ENCODE assay signal across 8 mouse cellular contexts in the genomic region with DNA sequence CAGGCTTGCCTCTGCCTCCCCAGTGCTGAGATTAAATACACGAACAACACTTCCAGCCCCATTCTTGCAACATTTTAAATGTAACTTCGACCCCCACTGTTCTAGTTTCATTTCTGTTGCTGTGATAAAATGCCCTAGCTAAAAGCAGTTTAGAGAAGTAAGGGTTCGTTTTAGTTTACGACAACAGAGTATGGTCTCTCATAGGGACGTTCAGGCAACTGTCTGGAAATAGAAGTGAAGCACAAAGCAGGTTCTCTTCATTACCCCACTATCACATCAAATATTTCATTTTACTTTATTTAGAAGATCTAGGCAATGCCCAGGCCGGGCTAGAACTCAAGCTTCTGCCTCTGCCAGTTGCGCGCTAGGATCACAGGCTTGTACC. TPM values are rescaled to one million over a fixed set of nuclear protein-coding genes. Genes with fewer than 3 reads are reported as not detected.
DNase-seq lines count a peak whose midpoint lies in the region; ATAC-seq and TF ChIP-seq lines count a peak whose summit lies in the region.

No protein-coding gene starts in this region.

- intact Hi-C loops in heart, postnatal 14 days (cut with DNase I) = loop anchor here (5.0 kb wide), 2 partner anchors 50 to 90 kb away; a partner anchor contains a TSS

- ATAC-seq in heart, embryonic 15.5 days (replicated peaks; ENCODE audit: insufficient number of reproducible peaks, insufficient read depth, low FRiP score, low read depth) = no peak
- ATAC-seq in G1E (ENCODE audit: extremely low read depth, insufficient number of reproducible peaks, low FRiP score, poor library complexity, severe bottlenecking) = no peak
- no peak for ATAC-seq in hindbrain, embryonic 14.5 days (ENCODE audit: low FRiP score)
- ATAC-seq in midbrain, embryonic 13.5 days = no peak
- ATAC-seq in granulocyte monocyte progenitor cell, adult 5-6 weeks (replicated peaks; ENCODE audit: poor library complexity, severe bottlenecking) = no peak

- no peak for DNase-seq in heart, postnatal 14 days
- no peak for DNase-seq in G1E (ENCODE audit: low spot score)
- DNase-seq in hindbrain, embryonic 14.5 days (ENCODE audit: low spot score) = no peak
- no peak for DNase-seq in adrenal gland, postnatal 10 days
- DNase-seq in cerebellum, postnatal 25 days = no peak

- H3K36me3 ChIP-seq in heart, embryonic 15.5 days = peaks cover 9% of the 10 kb centered on the region
- peaks cover 42% of the 10 kb centered on the region for H3K36me3 ChIP-seq in G1E (replicated peaks)
- H3K36me3 ChIP-seq in hindbrain, embryonic 14.5 days (replicated peaks; ENCODE audit: control insufficient read depth, insufficient read depth) = peaks cover 22% of the 10 kb centered on the region
- H3K36me3 ChIP-seq in midbrain, embryonic 13.5 days = peaks cover 22% of the 10 kb centered on the region

- 31% methylated on average over 8 of the region's 8 CpGs for WGBS in heart, embryonic 15.5 days
- 38% methylated on average over 8 of the region's 8 CpGs for WGBS in hindbrain, embryonic 14.5 days
- WGBS in midbrain, embryonic 13.5 days = 43% methylated on average over 8 of the region's 8 CpGs

- H3K9me3 ChIP-seq in heart, embryonic 15.5 days (replicated peaks) = no peaks in the 10 kb centered on the region
- H3K9me3 ChIP-seq in G1E (replicated peaks) = no peaks in the 10 kb centered on the region
- no peaks in the 10 kb centered on the region for H3K9me3 ChIP-seq in hindbrain, embryonic 14.5 days (ENCODE audit: control insufficient read depth, low read length)
- no peaks in the 10 kb centered on the region for H3K9me3 ChIP-seq in midbrain, embryonic 13.5 days

- peak overlapping the region; percentile 96 for H3K27ac ChIP-seq in heart, embryonic 15.5 days
- H3K27ac ChIP-seq in hindbrain, embryonic 14.5 days = peak overlapping the region; percentile 93
- H3K27ac ChIP-seq in midbrain, embryonic 13.5 days = peak overlapping the region; percentile 91

- H3K27me3 ChIP-seq in heart, embryonic 15.5 days = no peaks in the 10 kb centered on the region
- no peaks in the 10 kb centered on the region for H3K27me3 ChIP-seq in G1E (ENCODE audit: insufficient read depth, low read length)
- no peaks in the 10 kb centered on the region for H3K27me3 ChIP-seq in hindbrain, embryonic 14.5 days (ENCODE audit: control insufficient read depth, insufficient read depth, low read length)
- H3K27me3 ChIP-seq in midbrain, embryonic 13.5 days = no peaks in the 10 kb centered on the region

- H3K4me3 ChIP-seq in heart, embryonic 15.5 days = peak overlapping the region; percentile 91
- peak overlapping the region; percentile 98 for H3K4me3 ChIP-seq in G1E (ENCODE audit: low read depth, low read length)
- H3K4me3 ChIP-seq in hindbrain, embryonic 14.5 days (replicated peaks; ENCODE audit: low read length) = peak overlapping the region; percentile 92
- peak overlapping the region; percentile 87 for H3K4me3 ChIP-seq in midbrain, embryonic 13.5 days (replicated peaks)

- H3K4me2 ChIP-seq in heart, embryonic 15.5 days = peak overlapping the region; percentile 86
- peak overlapping the region; percentile 92 for H3K4me2 ChIP-seq in hindbrain, embryonic 14.5 days (replicated peaks)
- H3K4me2 ChIP-seq in midbrain, embryonic 13.5 days (replicated peaks) = peak overlapping the region; percentile 93

- H3K4me1 ChIP-seq in heart, embryonic 15.5 days (replicated peaks) = peaks cover 21% of the 10 kb centered on the region
- peaks cover 43% of the 10 kb centered on the region for H3K4me1 ChIP-seq in G1E (ENCODE audit: insufficient read depth, low read depth, low read length)
- peaks cover 23% of the 10 kb centered on the region for H3K4me1 ChIP-seq in hindbrain, embryonic 14.5 days (replicated peaks; ENCODE audit: control insufficient read depth, insufficient read depth, low read length)
- peaks cover 30% of the 10 kb centered on the region for H3K4me1 ChIP-seq in midbrain, embryonic 13.5 days (replicated peaks)

- H3K9ac ChIP-seq in heart, embryonic 15.5 days = peak overlapping the region; percentile 89
- peak overlapping the region; percentile 94 for H3K9ac ChIP-seq in hindbrain, embryonic 14.5 days
- peak overlapping the region; percentile 93 for H3K9ac ChIP-seq in midbrain, embryonic 13.5 days (replicated peaks)

- no peak for TF ChIP-seq CTCF in G1E (IDR thresholded peaks at IDR 0.05; ENCODE audit: low read depth, low read length)

RNA-seq across cellular contexts. Expression of a gene that starts 0.6 kb away (rescaled TPM):
- 64.4 and 82.3 TPM in 2 replicates for polyA plus RNA-seq in heart, embryonic 15.5 days (2015; fragmentation: Nextera tagmentation; extraction: Ambion mirVana)
- total RNA-seq in heart, postnatal 14 days (2021) = 10 to 100 TPM; 27.3 to 30.5 TPM
- 36.4 and 39.3 TPM in 2 replicates for total RNA-seq in G1E (2014; fragmentation: Nextera tagmentation)
- 89.5 and 107 TPM in 2 replicates for total RNA-seq in G1E (2017)
- 155 and 158 TPM in 2 replicates for polyA plus RNA-seq in G1E (2012)
- 133 TPM in 2 replicates for polyA plus RNA-seq in hindbrain, embryonic 14.5 days (2014; fragmentation: Nextera tagmentation; extraction: Ambion mirVana)
- 151 and 155 TPM in 2 replicates for polyA plus RNA-seq in midbrain, embryonic 13.5 days (2015; fragmentation: Nextera tagmentation; extraction: Ambion mirVana)
- total RNA-seq in adrenal gland, postnatal 10 days (2021) = 10 to 100 TPM; 51.5 to 57.5 TPM
- total RNA-seq in granulocyte monocyte progenitor cell, adult 5-6 weeks (2014; fragmentation: Nextera tagmentation) = 56.5 and 61.6 TPM in 2 replicates
- total RNA-seq in granulocyte monocyte progenitor cell, adult 5-6 weeks (2017) = 73.3 and 89.1 TPM in 2 replicates

RNA-seq across cellular contexts. Expression of a gene that starts 15.9 kb away (rescaled TPM):
- polyA plus RNA-seq in heart, embryonic 15.5 days (2015; fragmentation: Nextera tagmentation; extraction: Ambion mirVana) = 876 and 993 TPM in 2 replicates
- 100 to 1,000 TPM; 796 to 815 TPM for total RNA-seq in heart, postnatal 14 days (2021)
- total RNA-seq in G1E (2014; fragmentation: Nextera tagmentation) = 1.6 and 1.8 TPM in 2 replicates
- total RNA-seq in G1E (2017) = 0.22 TPM in 1 of 2 replicates, not detected in the other
- polyA plus RNA-seq in G1E (2012) = 1.5 and 2.6 TPM in 2 replicates
- 2.5 and 2.9 TPM in 2 replicates for polyA plus RNA-seq in hindbrain, embryonic 14.5 days (2014; fragmentation: Nextera tagmentation; extraction: Ambion mirVana)
- 2.3 and 2.6 TPM in 2 replicates for polyA plus RNA-seq in midbrain, embryonic 13.5 days (2015; fragmentation: Nextera tagmentation; extraction: Ambion mirVana)
- 100 to 1,000 TPM in 1 of 2 experiments, 10 to 100 TPM in 1; 37.0 to 157 TPM for total RNA-seq in adrenal gland, postnatal 10 days (2021)
- not detected in 2 replicates for total RNA-seq in granulocyte monocyte progenitor cell, adult 5-6 weeks (2014; fragmentation: Nextera tagmentation)
- total RNA-seq in granulocyte monocyte progenitor cell, adult 5-6 weeks (2017) = not detected in 2 replicates

RNA-seq across cellular contexts. Expression of a gene that starts 25.5 kb away (rescaled TPM):
- polyA plus RNA-seq in heart, embryonic 15.5 days (2015; fragmentation: Nextera tagmentation; extraction: Ambion mirVana) = 32.8 and 34.0 TPM in 2 replicates
- 10 to 100 TPM; 55.6 to 66.5 TPM for total RNA-seq in heart, postnatal 14 days (2021)
- 6.8 and 7.2 TPM in 2 replicates for total RNA-seq in G1E (2014; fragmentation: Nextera tagmentation)
- 7.9 and 8.2 TPM in 2 replicates for total RNA-seq in G1E (2017)
- polyA plus RNA-seq in G1E (2012) = 8.7 and 8.9 TPM in 2 replicates
- 26.2 and 26.8 TPM in 2 replicates for polyA plus RNA-seq in hindbrain, embryonic 14.5 days (2014; fragmentation: Nextera tagmentation; extraction: Ambion mirVana)
- polyA plus RNA-seq in midbrain, embryonic 13.5 days (2015; fragmentation: Nextera tagmentation; extraction: Ambion mirVana) = 24.9 and 26.5 TPM in 2 replicates
- total RNA-seq in adrenal gland, postnatal 10 days (2021) = 10 to 100 TPM; 65.1 to 66.5 TPM
- total RNA-seq in granulocyte monocyte progenitor cell, adult 5-6 weeks (2014; fragmentation: Nextera tagmentation) = 4.7 and 6.4 TPM in 2 replicates
- 6.5 TPM in 2 replicates for total RNA-seq in granulocyte monocyte progenitor cell, adult 5-6 weeks (2017)

RNA-seq across cellular contexts. Expression of a gene that starts 50.2 kb away (rescaled TPM):
- 6.0 and 7.6 TPM in 2 replicates for polyA plus RNA-seq in heart, embryonic 15.5 days (2015; fragmentation: Nextera tagmentation; extraction: Ambion mirVana)
- total RNA-seq in heart, postnatal 14 days (2021) = 1 to 10 TPM; 4.2 to 5.0 TPM
- total RNA-seq in G1E (2014; fragmentation: Nextera tagmentation) (32.1 and 38.3 TPM in 2 replicates), G1E (2017) (15.4 and 16.6 TPM in 2 replicates)
- 38.2 and 48.7 TPM in 2 replicates for polyA plus RNA-seq in G1E (2012)
- 4.7 TPM in 2 replicates for polyA plus RNA-seq in hindbrain, embryonic 14.5 days (2014; fragmentation: Nextera tagmentation; extraction: Ambion mirVana)
- polyA plus RNA-seq in midbrain, embryonic 13.5 days (2015; fragmentation: Nextera tagmentation; extraction: Ambion mirVana) = 6.5 and 8.2 TPM in 2 replicates
- 10 to 100 TPM in 1 of 2 experiments, 1 to 10 TPM in 1; 6.3 to 13.7 TPM for total RNA-seq in adrenal gland, postnatal 10 days (2021)
- total RNA-seq in granulocyte monocyte progenitor cell, adult 5-6 weeks (2014; fragmentation: Nextera tagmentation) = 0.73 and 2.3 TPM in 2 replicates
- 0.26 TPM in 1 of 2 replicates, not detected in the other for total RNA-seq in granulocyte monocyte progenitor cell, adult 5-6 weeks (2017)

Comparison
In these comparisons a context has a peak if more than half of its experiments do, and no peak if none do; other contexts are left out.
1. RNA of a gene that starts 15.9 kb away (total RNA-seq): 796 to 815 TPM in heart, postnatal 14 days and 37.0 to 157 TPM in adrenal gland, postnatal 10 days; 0.22 to 1.8 TPM in G1E and not detected in granulocyte monocyte progenitor cell, adult 5-6 weeks; every median in the first group is over 10 times any median in the second.
2. RNA of a gene that starts 25.5 kb away (total RNA-seq): 65.1 to 66.5 TPM in adrenal gland, postnatal 10 days and 55.6 to 66.5 TPM in heart, postnatal 14 days; 6.8 to 8.2 TPM in G1E and 4.7 to 6.5 TPM in granulocyte monocyte progenitor cell, adult 5-6 weeks; every median in the first group is over 4 times any median in the second.
3. Peak in every context shown above with its lines, with median percentiles within 50 percentile points of each other: H3K27ac ChIP-seq, H3K4me2 ChIP-seq, H3K4me3 ChIP-seq and H3K9ac ChIP-seq.